Mouse (Mus musculus) C2C12 (cell line): ENCODE results near the gene Bzw1. TPM values are rescaled to one million over a fixed set of nuclear protein-coding genes. Genes with fewer than 3 reads are reported as not detected.
A peak's percentile ranks its signal among the peaks of the same experiment; 100 is the strongest.

Experiments
- H3K27me3 ChIP-seq: one replicate; pipeline ENCODE4 v1.6.1; 2011; ENCODE audit not compliant: control insufficient read depth, insufficient read depth, insufficient read length
- H3K36me3 ChIP-seq: one replicate; pipeline ENCODE4 v1.6.1; 2011; ENCODE audit not compliant: control insufficient read depth, insufficient read depth
- H3K4me3 ChIP-seq: one replicate; pipeline ENCODE4 v1.5.1; 2011; ENCODE audit warnings: mild to moderate bottlenecking, control low read depth; ENCODE audit not compliant: poor library complexity, insufficient read depth, severe bottlenecking
- H3K79me2 ChIP-seq: one replicate; pipeline ENCODE4 v1.6.1; 2011; ENCODE audit not compliant: control insufficient read depth, insufficient read depth
- H3K79me3 ChIP-seq: one replicate; pipeline ENCODE4 v1.6.1; 2011; ENCODE audit warnings: low read depth, control low read depth
- H3ac ChIP-seq: one replicate; pipeline ENCODE3; 2011; ENCODE audit warnings: low read depth; ENCODE audit not compliant: control insufficient read depth, insufficient read length
- CEBPB ChIP-seq: IDR thresholded peaks from one replicate; pipeline ENCODE4 v1.6.1; 2011; ENCODE audit warnings: low read depth, mild to moderate bottlenecking, control low read depth, moderate library complexity
- CTCF ChIP-seq: IDR thresholded peaks from one replicate; pipeline ENCODE4 v1.5.1; 2011; ENCODE audit not compliant: control insufficient read depth, insufficient read depth, insufficient read length
- FOSL1 ChIP-seq: IDR thresholded peaks from one replicate; pipeline ENCODE4 v1.8.0; 2011; ENCODE audit warnings: mild to moderate bottlenecking, low read length; ENCODE audit not compliant: poor library complexity, insufficient read depth, severe bottlenecking
- MAX ChIP-seq: IDR thresholded peaks from one replicate; pipeline ENCODE4 v1.6.1; 2011; ENCODE audit warnings: mild to moderate bottlenecking, control low read depth
- MYOD1 ChIP-seq: IDR thresholded peaks from one replicate; pipeline ENCODE4 v1.6.1; 2011; ENCODE audit warnings: low read depth; ENCODE audit not compliant: control insufficient read depth, insufficient read length
- MYOG ChIP-seq: IDR thresholded peaks from one replicate; pipeline ENCODE4 v1.6.1; 2011; ENCODE audit not compliant: control insufficient read depth, insufficient read length; ENCODE audit errors: extremely low read depth
- USF1 ChIP-seq: IDR thresholded peaks from one replicate; pipeline ENCODE4 v1.6.1; 2011; ENCODE audit warnings: low read depth, mild to moderate bottlenecking, control low read depth, moderate library complexity
- long read RNA-seq, 2 experiments: library from polyadenylated mRNA; unstranded; transcript quantifications; one replicate each; pipeline ENCODE4 v2.0.0; 2019 to 2020
- polyA plus RNA-seq: library from polyadenylated mRNA; unstranded; fragments of >200 nt; fragmentation: generic; extraction: Trizol; gene quantifications from one replicate; pipeline ENCODE4 v1.2.1, GENCODE M21; 2012; ENCODE audit warnings: missing spikeins

Gene Bzw1
- 79.2 TPM for polyA plus RNA-seq
- long read RNA-seq, experiment 1, transcript Bzw1-201 (12 exons, 3,876 nt), result major isoform, 218 of 255 reads
- long read RNA-seq, experiment 1, partial matches to known transcripts, result 26 of 255 reads
- long read RNA-seq, experiment 1, other reads (novel, unspliced or antisense), result 11 of 255 reads
- long read RNA-seq, experiment 2, transcript Bzw1-201 (12 exons, 3,876 nt), result major isoform, 2,805 of 2,874 reads
- long read RNA-seq, experiment 2, partial matches to known transcripts, result 35 of 2,874 reads
- long read RNA-seq, experiment 2, other reads (novel, unspliced or antisense), result 33 of 2,874 reads

GRCm38 (mm10) chr1:58392652-58393283, at the start of gene Bzw1:
Gene Bzw1, plus strand, starts transcription at chr1:58392898.
- peaks cover 57% of the 10 kb centered on the region for H3K79me3 ChIP-seq
- H3K36me3 ChIP-seq, result peaks cover 38% of the 10 kb centered on the region
- peaks cover 70% of the 10 kb centered on the region for H3K79me2 ChIP-seq
- TF ChIP-seq MAX, result no peak
- TF ChIP-seq CEBPB, result no peak
- no peak for TF ChIP-seq MYOD1
- TF ChIP-seq CTCF, result no peak
- TF ChIP-seq FOSL1, result no peak
- TF ChIP-seq USF1, result no peak
- no peak for TF ChIP-seq MYOG
- H3K27me3 ChIP-seq, result no peaks in the 10 kb centered on the region
- peak within 1 kb of the TSS; percentile 87 for H3K4me3 ChIP-seq
- peak within 1 kb of the TSS; percentile 96 for H3ac ChIP-seq

- no peaks in the 10 kb centered on the region for H3K36me3 ChIP-seq
- TF ChIP-seq CEBPB (no peak), MAX (no peak), CTCF (no peak), USF1 (no peak), MYOG (no peak), MYOD1 (no peak), FOSL1 (no peak)
Observed at GRCm38 (mm10) chr1:58343861-58344260, 48.8 kb upstream of the Bzw1 start.

GRCm38 (mm10) chr1:58344570-58344969, 48.1 kb upstream of the Bzw1 start:
- TF ChIP-seq MYOD1 (no peak), CTCF (no peak), USF1 (no peak), MYOG (no peak), FOSL1 (no peak), MAX (no peak), CEBPB (no peak)
- H3K79me3 ChIP-seq, result no peaks in the 10 kb centered on the region
- H3K79me2 ChIP-seq, result no peaks in the 10 kb centered on the region
- no peak overlapping the region for H3K4me3 ChIP-seq
- no peaks in the 10 kb centered on the region for H3K36me3 ChIP-seq
- H3K27me3 ChIP-seq, result no peaks in the 10 kb centered on the region
- no peak overlapping the region for H3ac ChIP-seq

More at GRCm38 (mm10) chr1:58343861-58344260, 48.8 kb upstream of the Bzw1 start:
- Histone ChIP-seq H3K27me3 (no peaks in the 10 kb centered on the region), H3ac (no peak overlapping the region), H3K79me2 (no peaks in the 10 kb centered on the region), H3K4me3 (no peak overlapping the region), H3K79me3 (no peaks in the 10 kb centered on the region)

- H3K27me3 ChIP-seq, result no peaks in the 10 kb centered on the region
- no peaks in the 10 kb centered on the region for H3K79me2 ChIP-seq
- no peaks in the 10 kb centered on the region for H3K36me3 ChIP-seq
- H3K4me3 ChIP-seq, result no peak overlapping the region
- no peak overlapping the region for H3ac ChIP-seq
- TF ChIP-seq USF1 (no peak), MYOD1 (no peak), CTCF (no peak), MAX (no peak), CEBPB (no peak), FOSL1 (no peak), MYOG (no peak)
- no peaks in the 10 kb centered on the region for H3K79me3 ChIP-seq
Observed at GRCm38 (mm10) chr1:58346159-58346558, 46.5 kb upstream of the Bzw1 start.

- no peak overlapping the region for H3ac ChIP-seq
Observed at GRCm38 (mm10) chr1:58348712-58349111, 44.0 kb upstream of the Bzw1 start.

More at GRCm38 (mm10) chr1:58348712-58349111, 44.0 kb upstream of the Bzw1 start:
- TF ChIP-seq MYOD1 (no peak), CTCF (no peak), MAX (no peak), CEBPB (no peak), MYOG (no peak), FOSL1 (no peak), USF1 (no peak)
- Histone ChIP-seq H3K4me3 (no peak overlapping the region), H3K79me3 (no peaks in the 10 kb centered on the region), H3K79me2 (no peaks in the 10 kb centered on the region), H3K36me3 (no peaks in the 10 kb centered on the region), H3K27me3 (no peaks in the 10 kb centered on the region)
